Mouse (Mus musculus) intestine, embryonic 16.5 days (tissue): ENCODE data around the gene Ifit3b. TPM values are rescaled to one million over a fixed set of nuclear protein-coding genes. Genes with fewer than 3 reads are reported as not detected.
"Not testable (repeated sequence)": the region's sequence is repeated elsewhere in the genome, so short reads cannot be mapped to it uniquely, and the experiment has no call there.

Experiments
- ATAC-seq: fragments of 200-750 bp; cut with Nextera tagmentation; 2 replicates; pipeline ENCODE4 v1.8.0; 2017; ENCODE audit warnings: moderate TSS enrichment, moderate library complexity
- H3K27ac ChIP-seq: fragments of 300-500 bp; sonication (generic); 2 replicates; pipeline ENCODE4 v1.5.1; 2014; ENCODE audit warnings: mild to moderate bottlenecking, low read length
- H3K27me3 ChIP-seq: fragments of 300-500 bp; sonication (generic); replicated peaks from 2 replicates; pipeline ENCODE4 v1.6.1; 2014; ENCODE audit warnings: low read length, control low read depth, mixed read lengths; ENCODE audit not compliant: control insufficient read depth, insufficient read depth
- H3K36me3 ChIP-seq: fragments of 300-500 bp; sonication (generic); 2 replicates; pipeline ENCODE4 v1.6.1; 2014; ENCODE audit warnings: low read length, control low read depth; ENCODE audit not compliant: control insufficient read depth, insufficient read depth
- H3K4me1 ChIP-seq: fragments of 300-500 bp; sonication (generic); 2 replicates; pipeline ENCODE4 v1.6.1; 2014; ENCODE audit warnings: low read length, control low read depth, mixed read lengths; ENCODE audit not compliant: control insufficient read depth, insufficient read depth
- H3K4me2 ChIP-seq: fragments of 300-500 bp; sonication (generic); 2 replicates; pipeline ENCODE4 v1.6.1; 2014; ENCODE audit warnings: low read depth, low read length, control low read depth
- H3K4me3 ChIP-seq: fragments of 300-500 bp; sonication (generic); 2 replicates; pipeline ENCODE4 v1.5.1; 2014; ENCODE audit warnings: mild to moderate bottlenecking, low read length
- H3K9ac ChIP-seq: fragments of 300-500 bp; sonication (generic); 2 replicates; pipeline ENCODE4 v1.6.1; 2014; ENCODE audit warnings: low read depth, low read length
- H3K9me3 ChIP-seq: fragments of 300-500 bp; sonication (generic); 2 replicates; pipeline ENCODE4 v1.6.1; 2016; ENCODE audit warnings: low read length, control low read depth; ENCODE audit not compliant: control insufficient read depth
- WGBS: fragments of 180-500 bp; shearing (Covaris S2); extraction: QIAGEN DNeasy Blood & Tissue Kit; methylation state at CpG from one replicate; pipeline ENCODE4 v1.1.7; 2014; 5-methylcytosine and 5-hydroxymethylcytosine counted together
- polyA plus RNA-seq: library from polyadenylated mRNA; unstranded; fragments of >200 nt; fragmentation: Nextera tagmentation; extraction: Ambion mirVana; gene quantifications from 2 replicates; pipeline ENCODE4 v1.2.1, GENCODE M21; 2015

Gene Ifit3b
- polyA plus RNA-seq, 1 experiment from 2014 or later = 0.15 TPM

DNA sequence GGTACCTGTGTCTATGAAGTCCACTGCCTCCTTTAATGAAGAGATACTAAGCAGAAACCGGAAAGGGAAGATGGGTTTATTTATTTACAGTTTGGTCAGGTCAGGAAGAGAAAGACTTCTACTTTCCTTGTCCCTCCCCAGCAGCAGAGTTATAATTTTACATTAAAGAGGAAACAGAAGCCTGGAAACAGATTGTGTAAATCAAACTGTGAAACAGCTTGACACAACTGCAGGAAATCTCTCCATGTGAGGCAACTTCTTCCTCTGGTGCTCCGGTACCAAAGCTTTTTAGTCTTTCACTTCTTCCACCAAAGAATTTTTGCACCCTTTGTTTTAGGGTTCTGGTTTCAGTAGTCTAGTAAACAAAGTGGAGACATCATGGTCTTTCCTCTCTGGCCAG is 25.7 kb downstream of the Ifit3b start:
- H3K4me3 ChIP-seq = no peak overlapping the region
- no peaks in the 10 kb centered on the region for H3K4me1 ChIP-seq
- H3K36me3 ChIP-seq = no peaks in the 10 kb centered on the region
- no peak for ATAC-seq
- 0 out of 2 replicates have a peak, but pooled peaks cover 4% of the 10 kb centered on the region for H3K27me3 ChIP-seq
- no peak overlapping the region for H3K27ac ChIP-seq
- H3K4me2 ChIP-seq = no peak overlapping the region
- no peaks in the 10 kb centered on the region for H3K9me3 ChIP-seq
- 63% methylated on average over 2 of the region's 2 CpGs for WGBS
- no peak overlapping the region for H3K9ac ChIP-seq

- Histone ChIP-seq H3K36me3 (no peaks in the 10 kb centered on the region), H3K27ac (no peak overlapping the region), H3K4me2 (no peak overlapping the region), H3K27me3 (0 out of 2 replicates have a peak, but pooled peaks cover 4% of the 10 kb centered on the region), H3K9ac (no peak overlapping the region), H3K4me1 (peaks cover 6% of the 10 kb centered on the region), H3K9me3 (no peaks in the 10 kb centered on the region), H3K4me3 (no peak overlapping the region)
- peak; percentile 45; the same call in 1 of the 2 replicates for ATAC-seq
- WGBS = 7% methylated on average over 3 of the region's 3 CpGs
These were observed 29.3 kb downstream of the Ifit3b start for GRCm38 (mm10) chr19:34636933-34637557.

DNA sequence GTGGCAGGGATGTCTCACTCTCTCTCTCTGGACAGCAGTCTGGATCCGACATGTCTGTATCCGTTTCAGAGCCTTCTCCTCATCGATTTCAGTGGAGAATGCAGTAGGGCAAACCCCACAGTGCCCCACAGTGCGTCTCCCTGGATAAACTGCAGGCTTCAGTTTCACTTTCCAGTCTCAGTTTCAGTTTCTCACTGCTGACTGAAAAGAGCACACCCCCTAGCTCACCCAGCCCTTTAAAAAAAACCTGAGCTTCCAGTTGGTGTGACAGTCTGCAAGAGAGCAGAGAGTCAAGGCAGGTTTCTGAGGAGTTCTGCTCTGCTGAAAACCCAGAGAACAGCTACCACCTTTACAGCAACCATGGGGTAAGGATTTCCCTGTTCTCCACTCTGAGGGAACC is 32.9 kb downstream of the Ifit3b start, which contains the start of the genes Ifit1bl2 and Ifit1:
TSS of gene Ifit1bl2 (minus strand) at position 121 of the 400 bp plus-strand sequence.
TSS of gene Ifit1 (plus strand) at position 249 of the 400 bp plus-strand sequence.
- peak; percentile 84 for ATAC-seq

GRCm38 (mm10) chr19:34642616-34643015 is 34.8 kb downstream of the Ifit3b start:
- WGBS = 67% methylated on average over 5 of the region's 5 CpGs
- ATAC-seq = peak; percentile 58
- Histone ChIP-seq H3K27me3 (0 out of 2 replicates have a peak, but pooled peaks cover 2% of the 10 kb centered on the region), H3K27ac (no peak overlapping the region), H3K9me3 (no peaks in the 10 kb centered on the region), H3K4me1 (peaks cover 6% of the 10 kb centered on the region), H3K4me2 (0 out of 2 replicates have a peak overlapping the region, but pooled peaks have one; percentile 12), H3K4me3 (no peak overlapping the region), H3K36me3 (no peaks in the 10 kb centered on the region), H3K9ac (no peak overlapping the region)

More for the DNA sequence above, 32.9 kb downstream of the Ifit3b start, which contains the start of the genes Ifit1bl2 and Ifit1:
- H3K9me3 ChIP-seq = no peaks in the 10 kb centered on the region
- H3K27ac ChIP-seq = 0 out of 2 replicates have a peak within 1 kb of the TSS, but pooled peaks have one; percentile 0
- peak within 1 kb of the TSS; percentile 16 for H3K4me2 ChIP-seq
- peak within 1 kb of the TSS; percentile 18 for H3K4me3 ChIP-seq
- H3K36me3 ChIP-seq = no peaks in the 10 kb centered on the region
- peak within 1 kb of the TSS; percentile 4; the same call in 1 of the 2 replicates for H3K9ac ChIP-seq
- peaks cover 6% of the 10 kb centered on the region for H3K4me1 ChIP-seq
- H3K27me3 ChIP-seq = 0 out of 2 replicates have a peak, but pooled peaks cover 4% of the 10 kb centered on the region
- 25% methylated on average over 4 of the region's 4 CpGs for WGBS

DNA sequence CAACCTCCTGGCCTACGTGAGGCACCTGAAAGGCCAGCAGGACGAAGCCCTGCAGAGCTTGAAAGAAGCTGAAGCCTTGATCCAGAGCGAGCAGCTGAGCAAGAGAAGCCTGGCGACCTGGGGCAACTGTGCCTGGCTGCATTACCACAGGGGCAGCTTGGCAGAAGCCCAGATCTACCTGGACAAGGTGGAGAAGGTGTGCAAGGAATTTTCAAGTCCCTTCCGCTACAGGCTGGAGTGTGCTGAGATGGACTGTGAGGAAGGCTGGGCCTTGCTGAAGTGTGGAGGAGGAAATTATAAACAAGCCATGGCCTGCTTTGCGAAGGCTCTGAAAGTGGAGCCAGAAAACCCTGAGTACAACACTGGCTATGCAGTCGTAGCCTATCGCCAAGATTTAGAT is 39.9 kb downstream of the Ifit3b start:
- not testable (repeated sequence) for H3K4me2 ChIP-seq, H3K27ac ChIP-seq, H3K9ac ChIP-seq, H3K27me3 ChIP-seq, H3K36me3 ChIP-seq, ATAC-seq, H3K4me1 ChIP-seq, H3K9me3 ChIP-seq, H3K4me3 ChIP-seq
- 87% methylated on average over 7 of the region's 8 CpGs for WGBS

DNA sequence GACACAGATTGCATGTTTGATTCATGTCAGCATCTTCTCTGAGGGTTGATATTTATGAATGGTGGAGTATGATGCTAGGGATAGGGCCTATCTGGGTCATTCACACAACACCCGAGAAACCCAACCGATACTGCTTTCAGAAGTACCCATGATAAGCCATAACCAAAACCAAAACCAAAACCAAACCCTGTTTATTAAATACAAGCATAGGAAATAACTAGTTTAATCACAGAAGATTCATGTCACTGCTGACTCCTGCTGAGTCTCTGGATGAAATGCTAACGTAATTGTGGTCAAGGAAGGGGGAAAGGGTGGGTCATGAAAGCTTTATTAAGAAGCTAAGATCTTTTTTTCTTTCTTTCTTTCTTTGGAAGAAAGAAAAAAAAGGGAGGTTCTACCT is 42.5 kb downstream of the Ifit3b start:
- 87% methylated on average over 3 of the region's 3 CpGs for WGBS
- Histone ChIP-seq H3K9ac (no peak overlapping the region), H3K36me3 (no peaks in the 10 kb centered on the region), H3K9me3 (no peaks in the 10 kb centered on the region), H3K27ac (no peak overlapping the region), H3K27me3 (no peaks in the 10 kb centered on the region), H3K4me2 (no peak overlapping the region), H3K4me1 (no peaks in the 10 kb centered on the region), H3K4me3 (no peak overlapping the region)
- no peak for ATAC-seq

DNA sequence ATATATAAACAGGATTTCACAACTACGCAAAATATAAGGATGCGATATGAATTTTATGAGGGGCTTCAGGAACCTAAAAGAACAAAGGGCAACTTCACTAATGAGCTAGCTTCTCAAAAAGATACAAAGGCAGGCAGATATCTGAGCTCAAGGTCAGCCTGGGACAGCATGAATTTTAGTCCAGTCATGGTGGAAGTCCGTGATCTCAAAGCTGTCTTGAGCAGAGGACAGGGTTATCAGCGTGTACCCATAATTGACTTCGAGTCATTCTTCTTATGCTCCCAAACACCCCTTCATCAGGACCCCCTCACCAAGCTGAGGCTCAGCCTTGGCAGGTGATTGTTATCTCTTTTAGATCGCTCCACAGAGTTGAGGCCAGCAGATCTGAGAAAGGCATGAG is 43.2 kb downstream of the Ifit3b start:
- no peak for ATAC-seq
- Histone ChIP-seq H3K9ac (no peak overlapping the region), H3K4me1 (no peaks in the 10 kb centered on the region), H3K27ac (no peak overlapping the region), H3K36me3 (no peaks in the 10 kb centered on the region), H3K4me2 (no peak overlapping the region), H3K27me3 (no peaks in the 10 kb centered on the region), H3K4me3 (no peak overlapping the region), H3K9me3 (no peaks in the 10 kb centered on the region)
- 81% methylated on average over 6 of the region's 6 CpGs for WGBS

DNA sequence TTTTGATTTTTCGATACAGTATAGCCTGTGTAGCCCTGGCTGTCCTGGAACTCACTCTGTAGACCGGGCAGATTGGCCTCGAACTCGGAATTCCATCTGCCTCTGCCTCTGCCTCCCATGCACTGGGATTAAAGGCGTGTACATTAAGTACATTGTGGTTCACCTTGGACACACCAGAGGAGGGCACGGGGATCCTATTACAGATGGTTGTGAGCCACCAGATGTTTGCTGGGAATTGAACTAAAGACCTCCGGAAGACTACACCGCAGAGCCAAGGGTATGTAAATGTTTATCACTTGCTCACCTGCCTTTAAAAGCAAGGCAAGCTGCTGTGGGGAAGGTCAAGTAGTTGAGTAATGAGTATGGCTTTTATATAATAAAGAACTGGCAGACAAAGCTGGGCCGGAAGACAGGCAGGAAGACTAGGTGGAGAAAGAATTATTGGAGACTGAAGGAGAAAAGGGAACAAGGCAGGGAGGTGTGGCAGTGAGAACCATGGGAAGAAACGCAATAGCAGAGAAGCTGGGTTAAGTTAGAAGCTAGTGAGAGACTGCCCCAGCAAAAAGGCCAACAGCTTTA is 47.5 kb downstream of the Ifit3b start:
- no peak for ATAC-seq
- no peaks in the 10 kb centered on the region for H3K36me3 ChIP-seq
- no peak overlapping the region for H3K27ac ChIP-seq
- no peaks in the 10 kb centered on the region for H3K27me3 ChIP-seq
- 74% methylated on average over 10 of the region's 10 CpGs for WGBS
- H3K9ac ChIP-seq = no peak overlapping the region
- no peak overlapping the region for H3K4me2 ChIP-seq
- no peak overlapping the region for H3K4me3 ChIP-seq
- no peaks in the 10 kb centered on the region for H3K4me1 ChIP-seq
- no peaks in the 10 kb centered on the region for H3K9me3 ChIP-seq

DNA sequence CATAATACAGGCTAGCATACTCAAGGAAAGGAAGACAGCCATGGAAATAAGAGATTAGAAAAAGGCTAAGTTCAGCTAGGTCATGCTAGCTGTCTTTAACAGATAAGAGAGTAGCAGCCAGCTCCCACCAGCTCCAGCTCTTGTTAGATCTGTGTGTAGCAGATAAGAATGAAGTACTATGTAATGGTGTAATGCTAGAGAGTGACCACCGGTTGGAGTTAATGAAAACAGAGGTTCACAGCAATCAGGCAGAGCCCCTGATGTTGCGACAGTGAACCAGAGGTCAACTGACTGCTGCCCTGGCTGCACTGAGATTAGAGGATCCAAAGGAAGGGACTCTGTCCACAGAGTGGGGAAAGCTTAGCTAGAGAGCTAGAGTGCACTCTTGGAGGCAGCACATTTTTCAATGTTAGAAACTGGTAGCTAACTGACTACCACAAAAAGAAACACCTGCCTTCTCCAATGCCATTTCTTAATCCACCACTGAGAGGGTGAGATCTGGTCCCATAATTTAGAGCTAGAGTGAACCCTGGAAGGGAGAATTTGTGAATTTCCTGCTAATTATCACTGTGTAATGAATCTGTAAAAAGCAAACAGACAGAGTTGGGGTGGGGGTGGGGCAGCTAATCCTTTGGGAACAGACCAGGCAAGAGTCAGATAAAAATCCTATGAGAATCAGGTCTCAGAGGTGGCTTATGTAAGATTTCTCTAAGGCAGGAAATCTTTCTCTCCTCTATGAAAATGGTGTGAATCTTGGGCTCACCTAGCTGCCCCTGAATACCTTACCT is 48.9 kb downstream of the Ifit3b start:
- H3K27ac ChIP-seq = peak overlapping the region; percentile 30; the same call in 1 of the 2 replicates
- H3K4me2 ChIP-seq = no peak overlapping the region
- H3K4me1 ChIP-seq = no peaks in the 10 kb centered on the region
- no peaks in the 10 kb centered on the region for H3K9me3 ChIP-seq
- ATAC-seq = peak; percentile 94
- no peak overlapping the region for H3K4me3 ChIP-seq
- no peaks in the 10 kb centered on the region for H3K36me3 ChIP-seq
- H3K9ac ChIP-seq = no peak overlapping the region
- H3K27me3 ChIP-seq = no peaks in the 10 kb centered on the region
- WGBS = 22% methylated on average over 2 of the region's 2 CpGs
